Mouse (Mus musculus) intestine, postnatal 0 days (tissue): ENCODE results near the gene Gm3417. TPM values are rescaled to one million over a fixed set of nuclear protein-coding genes. Genes with fewer than 3 reads are reported as not detected.
A peak's percentile ranks its signal among the peaks of the same experiment; 100 is the strongest.

ENCODE experiments used
- ATAC-seq: fragments of 200-750 bp; cut with Nextera tagmentation; 2 replicates; pipeline ENCODE4 v1.8.0; 2017; ENCODE audit warnings: mild to moderate bottlenecking, moderate TSS enrichment, moderate library complexity
- H3K27ac ChIP-seq: fragments of 300-500 bp; sonication (generic); 2 replicates; pipeline ENCODE4 v1.5.1; 2014; ENCODE audit warnings: mild to moderate bottlenecking, low read depth, low read length, moderate library complexity
- H3K27me3 ChIP-seq: fragments of 300-500 bp; sonication (generic); replicated peaks from 2 replicates; pipeline ENCODE4 v1.6.1; 2014; ENCODE audit warnings: low read length, mixed read lengths; ENCODE audit not compliant: control insufficient read depth, insufficient read depth
- H3K36me3 ChIP-seq: fragments of 300-500 bp; sonication (generic); 2 replicates; pipeline ENCODE4 v1.6.1; 2014; ENCODE audit warnings: mild to moderate bottlenecking, moderate library complexity; ENCODE audit not compliant: control insufficient read depth, insufficient read depth
- H3K4me1 ChIP-seq: fragments of 300-500 bp; sonication (generic); replicated peaks from 2 replicates; pipeline ENCODE4 v1.6.1; 2014; ENCODE audit warnings: antibody characterized with exemption, low read length, mixed read lengths; ENCODE audit not compliant: control insufficient read depth, insufficient read depth
- H3K4me2 ChIP-seq: fragments of 300-500 bp; sonication (generic); replicated peaks from 2 replicates; pipeline ENCODE4 v1.6.1; 2014; ENCODE audit warnings: low read depth, mild to moderate bottlenecking, moderate library complexity
- H3K4me3 ChIP-seq: fragments of 300-500 bp; sonication (generic); 2 replicates; pipeline ENCODE4 v1.5.1; 2014; ENCODE audit warnings: low read depth, low read length
- H3K9ac ChIP-seq: fragments of 300-500 bp; sonication (generic); 2 replicates; pipeline ENCODE4 v1.6.1; 2014; ENCODE audit warnings: mild to moderate bottlenecking, low read depth, low read length
- H3K9me3 ChIP-seq: fragments of 300-500 bp; sonication (generic); 2 replicates; pipeline ENCODE4 v1.6.1; 2016; ENCODE audit warnings: mixed run types; ENCODE audit not compliant: control insufficient read depth
- CTCF ChIP-seq: sonication (generic); IDR thresholded peaks from 2 replicates; pipeline ENCODE4 v1.5.1; 2016; ENCODE audit warnings: low read depth, mild to moderate bottlenecking, control low read depth, antibody characterized with exemption, moderate library complexity
- WGBS: fragments of 180-500 bp; shearing (Covaris S2); extraction: QIAGEN DNeasy Blood & Tissue Kit; methylation state at CpG from one replicate; pipeline ENCODE4 v1.1.7; 2014; 5-methylcytosine and 5-hydroxymethylcytosine counted together
- polyA plus RNA-seq: library from polyadenylated mRNA; unstranded; fragments of >200 nt; fragmentation: Nextera tagmentation; extraction: Ambion mirVana; gene quantifications from 2 replicates; pipeline ENCODE4 v1.2.1, GENCODE M21; 2015

Gm3417 gene
- polyA plus RNA-seq, 1 experiment from 2014 or later = 0.65 TPM

GRCm38 (mm10) chr17:14960520-14960919 lies 18.1 kb downstream of the Gm3417 start:
- Histone ChIP-seq H3K36me3 (0 out of 2 replicates have a peak, but pooled peaks cover 6% of the 10 kb centered on the region), H3K9ac (peak overlapping the region; percentile 73), H3K4me1 (no peaks in the 10 kb centered on the region), H3K9me3 (no peaks in the 10 kb centered on the region), H3K27ac (no peak overlapping the region; the same call in 1 of the 2 replicates), H3K4me2 (peak overlapping the region; percentile 90), H3K4me3 (peak overlapping the region; percentile 62), H3K27me3 (no peaks in the 10 kb centered on the region)
- no peak for TF ChIP-seq CTCF
- ATAC-seq = peak; percentile 5; the same call in 1 of the 2 replicates
- WGBS = under 1% methylated on average over 18 of the region's 23 CpGs

GRCm38 (mm10) chr17:14959979-14960378 lies 18.6 kb downstream of the Gm3417 start:
- H3K36me3 ChIP-seq = 0 out of 2 replicates have a peak, but pooled peaks cover 6% of the 10 kb centered on the region
- 0 out of 2 replicates have a peak overlapping the region, but pooled peaks have one; percentile 43 for H3K9ac ChIP-seq
- ATAC-seq = no peak
- H3K27me3 ChIP-seq = no peaks in the 10 kb centered on the region
- 28% methylated on average over 3 of the region's 3 CpGs for WGBS
- no peaks in the 10 kb centered on the region for H3K4me1 ChIP-seq
- H3K27ac ChIP-seq = no peak overlapping the region
- no peak for TF ChIP-seq CTCF
- no peaks in the 10 kb centered on the region for H3K9me3 ChIP-seq
- H3K4me2 ChIP-seq = peak overlapping the region; percentile 90
- H3K4me3 ChIP-seq = no peak overlapping the region

- ATAC-seq = no peak
- peaks cover 17% of the 10 kb centered on the region for H3K36me3 ChIP-seq
- no peak overlapping the region for H3K4me3 ChIP-seq
- H3K27me3 ChIP-seq = no peaks in the 10 kb centered on the region
- no peaks in the 10 kb centered on the region for H3K9me3 ChIP-seq
- no peak overlapping the region for H3K27ac ChIP-seq
- no peak for TF ChIP-seq CTCF
- no peak overlapping the region for H3K9ac ChIP-seq
- WGBS = 81% methylated on average over 5 of the region's 5 CpGs
- no peak overlapping the region for H3K4me2 ChIP-seq
- H3K4me1 ChIP-seq = no peaks in the 10 kb centered on the region
Observed at GRCm38 (mm10) chr17:14958686-14959327, 19.8 kb downstream of the Gm3417 start.

GRCm38 (mm10) chr17:14953452-14953851 lies 25.1 kb downstream of the Gm3417 start:
- Histone ChIP-seq H3K36me3 (peaks cover 42% of the 10 kb centered on the region), H3K27ac (no peak overlapping the region), H3K4me2 (no peak overlapping the region), H3K9ac (no peak overlapping the region), H3K4me3 (no peak overlapping the region), H3K4me1 (no peaks in the 10 kb centered on the region), H3K9me3 (no peaks in the 10 kb centered on the region), H3K27me3 (no peaks in the 10 kb centered on the region)
- 82% methylated on average over 8 of the region's 8 CpGs for WGBS
- no peak for ATAC-seq
- no peak for TF ChIP-seq CTCF

- Histone ChIP-seq H3K27me3 (no peaks in the 10 kb centered on the region), H3K9me3 (no peaks in the 10 kb centered on the region), H3K36me3 (peaks cover 38% of the 10 kb centered on the region), H3K4me3 (no peak overlapping the region), H3K4me2 (no peak overlapping the region), H3K27ac (no peak overlapping the region), H3K9ac (no peak overlapping the region), H3K4me1 (peaks cover 10% of the 10 kb centered on the region; the same call in 1 of the 2 replicates)
- no peak for ATAC-seq
- no peak for TF ChIP-seq CTCF
- WGBS = 76% methylated on average over 7 of the region's 7 CpGs
Observed at GRCm38 (mm10) chr17:14949161-14949827, 29.3 kb downstream of the Gm3417 start.

GRCm38 (mm10) chr17:14944551-14944950 lies 34.0 kb downstream of the Gm3417 start:
- Histone ChIP-seq H3K27ac (no peak overlapping the region), H3K9ac (no peak overlapping the region), H3K27me3 (no peaks in the 10 kb centered on the region), H3K4me1 (peaks cover 13% of the 10 kb centered on the region; the same call in 1 of the 2 replicates), H3K36me3 (peaks cover 12% of the 10 kb centered on the region), H3K4me2 (peak overlapping the region; percentile 89; the same call in 1 of the 2 replicates), H3K9me3 (no peaks in the 10 kb centered on the region), H3K4me3 (no peak overlapping the region)
- no peak for TF ChIP-seq CTCF
- ATAC-seq = no peak
- WGBS = 84% methylated on average over 1 of the region's 1 CpGs
